Mouse (Mus musculus) ES-E14 (cell line): ENCODE measurements around the gene Spred2.

Source experiments
- HCFC1 ChIP-seq: IDR thresholded peaks from 2 replicates; pipeline ENCODE4 v1.6.1; 2012; ENCODE audit warnings: low read length, inconsistent platforms, borderline replicate concordance; ENCODE audit not compliant: insufficient read depth
- MAFK ChIP-seq: IDR thresholded peaks from 2 replicates; pipeline ENCODE4 v1.6.1; 2014; ENCODE audit warnings: mild to moderate bottlenecking, low read depth, low read length, inconsistent platforms; ENCODE audit not compliant: insufficient read depth
- ZNF384 ChIP-seq: IDR thresholded peaks from 2 replicates; pipeline ENCODE4 v1.6.1; 2012; ENCODE audit warnings: low read depth, low read length, inconsistent platforms

GRCm38 (mm10) chr11:20013366-20013765, 89.2 kb downstream of the Spred2 start:
- TF ChIP-seq HCFC1 (no peak), MAFK (no peak), ZNF384 (no peak)
